ENCODE assay signal across 18 mouse cellular contexts in the genomic region with DNA sequence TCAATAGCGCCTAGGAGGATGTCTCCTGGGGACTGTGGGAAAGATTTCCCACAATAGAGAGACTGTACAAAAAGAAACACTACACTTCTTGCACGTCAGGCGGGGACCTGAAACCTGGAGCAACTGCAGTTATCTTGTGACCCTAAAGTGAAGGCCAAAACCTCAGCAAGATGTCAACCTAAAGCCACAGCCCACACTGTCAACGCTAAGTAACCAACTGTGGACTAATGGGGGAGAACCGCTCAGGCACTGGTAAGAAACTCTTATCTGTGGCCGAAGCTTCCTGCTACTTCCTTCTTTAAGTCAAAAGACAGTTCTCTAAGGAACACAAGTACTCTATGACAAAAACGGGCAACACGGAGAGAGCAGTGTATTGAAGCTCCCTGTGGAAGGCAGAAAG. TPM values are rescaled to one million over a fixed set of nuclear protein-coding genes. Genes with fewer than 3 reads are reported as not detected.
DNase-seq lines count a peak whose midpoint lies in the region; ATAC-seq and TF ChIP-seq lines count a peak whose summit lies in the region.
"Had no signal": no experiment of that assay in that cellular context is flagged by ENCODE, and none has a peak within 500 bp of the region (broad histone marks: within the 10 kb centered on the region; RNA-seq: fewer than 3 reads in every experiment).

No protein-coding gene starts in this region.

- peak overlapping the region; percentile 91 for H3K27ac ChIP-seq in heart, adult 2 months
- 0 out of 2 replicates have a peak overlapping the region, but pooled peaks have one; percentile 4 for H3K27ac ChIP-seq in kidney, embryonic 15.5 days
- peak overlapping the region; percentile 28 for H3K27ac ChIP-seq in macrophage
- no peak overlapping the region for H3K27ac ChIP-seq in midbrain, postnatal 0 days (ENCODE audit: low read depth, low read length)
- H3K27ac ChIP-seq: hindbrain, embryonic 10.5 days; midbrain, embryonic 10.5 days had no signal

- DNase-seq in heart, adult 2 months = no peak
- DNase-seq in heart, adult 9 months (ENCODE audit: low spot score in 2 of 2) = no peak
- DNase-seq in kidney, postnatal 10 days = no peak
- DNase-seq in MEL-GATA-1-ER (ENCODE audit: extremely low read depth, low read depth) = peak; percentile 89
- DNase-seq in right cerebral cortex, postnatal 10 days (ENCODE audit: low spot score in 2 of 2) = no peak
- DNase-seq in midbrain, postnatal 0 days (ENCODE audit: low spot score) = no peak
- DNase-seq: cerebellum, adult 11-12 months; kidney, adult 8-10 months; lung, adult 2 months had no signal

- TF ChIP-seq CTCF in heart, adult 2 months (IDR thresholded peaks at IDR 0.05) = no peak
- TF ChIP-seq CTCF in midbrain, postnatal 0 days (IDR thresholded peaks at IDR 0.05) = no peak

- no peak overlapping the region for H3K4me2 ChIP-seq in kidney, embryonic 15.5 days
- H3K4me2 ChIP-seq in midbrain, postnatal 0 days (ENCODE audit: low read depth, low read length, poor library complexity, severe bottlenecking) = no peak overlapping the region

- no peaks in the 10 kb centered on the region; the same call in none of the 2 replicates for H3K79me2 ChIP-seq in heart, adult 2 months (replicated peaks; ENCODE audit: control insufficient read depth, insufficient read depth, low read length)
- peaks cover 60% of the 10 kb centered on the region for H3K79me2 ChIP-seq in macrophage (ENCODE audit: inconsistent target)

- intact Hi-C loops in heart, adult 2 months (cut with DNase I) = loop anchor here (5.0 kb wide), 1 partner anchor 34 kb away; the partner anchor contains the start of gene Nudt3

- H3K4me3 ChIP-seq in heart, adult 2 months = no peak overlapping the region
- no peak overlapping the region for H3K4me3 ChIP-seq in kidney, embryonic 15.5 days (replicated peaks)
- no peak overlapping the region for H3K4me3 ChIP-seq in macrophage (ENCODE audit: inconsistent target)
- H3K4me3 ChIP-seq in midbrain, postnatal 0 days (ENCODE audit: low read depth, low read length) = no peak overlapping the region
- H3K4me3 ChIP-seq: hindbrain, embryonic 10.5 days; midbrain, embryonic 10.5 days had no signal

- no peak for TF ChIP-seq EP300 in heart, adult 2 months (IDR thresholded peaks at IDR 0.05; ENCODE audit: insufficient read depth, low read depth, low read length)

- H3K9me3 ChIP-seq in kidney, embryonic 15.5 days (replicated peaks) = no peaks in the 10 kb centered on the region
- H3K9me3 ChIP-seq in midbrain, postnatal 0 days (ENCODE audit: low read length) = no peaks in the 10 kb centered on the region
- H3K9me3 ChIP-seq: hindbrain, embryonic 10.5 days; midbrain, embryonic 10.5 days had no signal

- peaks cover 2% of the 10 kb centered on the region; the same call in 1 of the 2 replicates for H3K36me3 ChIP-seq in heart, adult 2 months (ENCODE audit: control insufficient read depth, insufficient read depth, low read length)
- H3K36me3 ChIP-seq in kidney, embryonic 15.5 days = peaks cover 57% of the 10 kb centered on the region
- no peaks in the 10 kb centered on the region for H3K36me3 ChIP-seq in macrophage (ENCODE audit: inconsistent target)
- peaks cover 20% of the 10 kb centered on the region for H3K36me3 ChIP-seq in midbrain, postnatal 0 days (ENCODE audit: insufficient read depth, low read length)

- no peak for ATAC-seq in kidney, embryonic 15.5 days (replicated peaks; ENCODE audit: low FRiP score)
- no peak for ATAC-seq in midbrain, postnatal 0 days (ENCODE audit: low FRiP score)

- TF ChIP-seq POLR2A in heart, adult 2 months (IDR thresholded peaks at IDR 0.05; ENCODE audit: insufficient read depth, low read depth, low read length) = no peak

- 37% methylated on average over 8 of the region's 8 CpGs for WGBS in heart, adult 2 months
- 78% methylated on average over 8 of the region's 8 CpGs for WGBS in kidney, embryonic 15.5 days
- 15% methylated on average over 8 of the region's 8 CpGs for whole genome bisulfite sequencing in macrophage (ENCODE audit: missing documents)
- WGBS in midbrain, postnatal 0 days = 82% methylated on average over 8 of the region's 8 CpGs

- no peak overlapping the region; the same call in 1 of the 2 replicates for H3K9ac ChIP-seq in heart, adult 2 months (ENCODE audit: low read depth, low read length)
- H3K9ac ChIP-seq in kidney, embryonic 15.5 days = no peak overlapping the region
- no peak overlapping the region for H3K9ac ChIP-seq in midbrain, postnatal 0 days (replicated peaks; ENCODE audit: low read length, poor library complexity, severe bottlenecking)

- peaks cover 24% of the 10 kb centered on the region for H3K4me1 ChIP-seq in heart, adult 2 months (ENCODE audit: control insufficient read depth, insufficient read depth, low read length)
- H3K4me1 ChIP-seq in kidney, embryonic 15.5 days = peaks cover 20% of the 10 kb centered on the region
- H3K4me1 ChIP-seq in midbrain, postnatal 0 days (ENCODE audit: insufficient read depth, low read length) = no peaks in the 10 kb centered on the region

- no peaks in the 10 kb centered on the region for H3K27me3 ChIP-seq in heart, adult 2 months (ENCODE audit: control insufficient read depth, insufficient read depth, low read length)
- H3K27me3 ChIP-seq in kidney, embryonic 15.5 days = no peaks in the 10 kb centered on the region
- H3K27me3 ChIP-seq in midbrain, postnatal 0 days (ENCODE audit: insufficient read depth, low read length) = no peaks in the 10 kb centered on the region

RNA-seq across cellular contexts. Expression of gene AI413582, which starts 22.7 kb away (rescaled TPM):
- 1 to 10 TPM; 9.1 TPM for total RNA-seq in heart, adult 2 months (2021)
- polyA plus RNA-seq in heart, adult 2 months (2012; rRNA removed) = 14.1 and 22.4 TPM in 2 replicates
- 14.1 and 17.3 TPM in 2 replicates for polyA plus RNA-seq in kidney, embryonic 15.5 days (2015; fragmentation: Nextera tagmentation; extraction: Ambion mirVana)
- 10 to 100 TPM; 10.6 to 63.5 (median 31.3) TPM for total RNA-seq in macrophage (2018; cell fraction: chromatin; rRNA removed)
- total RNA-seq in macrophage (2018; cell fraction: cytosol; rRNA removed) = 100 to 1,000 TPM in 22 of 26 experiments, 10 to 100 TPM in 4; 81.5 to 158 (median 121) TPM
- 10 to 100 TPM; 19.4 to 92.0 (median 44.1) TPM for total RNA-seq in macrophage (2018; cell fraction: nucleus; rRNA removed)
- 42.9 to 137 TPM (median 117 TPM) in 3 replicates for polyA plus RNA-seq in macrophage (2018)
- total RNA-seq in midbrain, postnatal 0 days (2014; rRNA removed) = 70.2 and 80.2 TPM in 2 replicates
- 88.8 and 113 TPM in 2 replicates for polyA plus RNA-seq in midbrain, postnatal 0 days (2015; fragmentation: Nextera tagmentation; extraction: Ambion mirVana)

RNA-seq across cellular contexts. Expression of gene Hmga1, which starts 31.9 kb away (rescaled TPM):
- 10 to 100 TPM; 47.5 to 48.2 TPM for total RNA-seq in heart, adult 2 months (2021)
- 73.8 and 78.0 TPM in 2 replicates for polyA plus RNA-seq in heart, adult 2 months (2012; rRNA removed)
- polyA plus RNA-seq in kidney, embryonic 15.5 days (2015; fragmentation: Nextera tagmentation; extraction: Ambion mirVana) = 250 and 269 TPM in 2 replicates
- total RNA-seq in macrophage (2018; cell fraction: chromatin; rRNA removed) = 100 to 1,000 TPM in 3 of 26 experiments, 10 to 100 TPM in 23; 28.3 to 118 (median 66.0) TPM
- 100 to 1,000 TPM; 322 to 681 (median 467) TPM for total RNA-seq in macrophage (2018; cell fraction: cytosol; rRNA removed)
- total RNA-seq in macrophage (2018; cell fraction: nucleus; rRNA removed) = 100 to 1,000 TPM in 24 of 26 experiments, 10 to 100 TPM in 2; 62.1 to 302 (median 193) TPM
- polyA plus RNA-seq in macrophage (2018) = 300 to 634 TPM (median 423 TPM) in 3 replicates
- total RNA-seq in midbrain, postnatal 0 days (2014; rRNA removed) = 135 and 138 TPM in 2 replicates
- polyA plus RNA-seq in midbrain, postnatal 0 days (2015; fragmentation: Nextera tagmentation; extraction: Ambion mirVana) = 144 and 154 TPM in 2 replicates

RNA-seq across cellular contexts. Expression of gene Nudt3, which starts 35.1 kb away (rescaled TPM):
- total RNA-seq in heart, adult 2 months (2021) = 100 to 1,000 TPM; 330 to 346 TPM
- polyA plus RNA-seq in heart, adult 2 months (2012; rRNA removed) = 143 and 189 TPM in 2 replicates
- polyA plus RNA-seq in kidney, embryonic 15.5 days (2015; fragmentation: Nextera tagmentation; extraction: Ambion mirVana) = 75.2 and 81.5 TPM in 2 replicates
- 100 to 1,000 TPM in 1 of 26 experiments, 10 to 100 TPM in 25; 10.9 to 103 (median 50.1) TPM for total RNA-seq in macrophage (2018; cell fraction: chromatin; rRNA removed)
- 100 to 1,000 TPM in 1 of 26 experiments, 10 to 100 TPM in 25; 50.5 to 123 (median 72.4) TPM for total RNA-seq in macrophage (2018; cell fraction: cytosol; rRNA removed)
- 10 to 100 TPM; 21.9 to 97.1 (median 54.8) TPM for total RNA-seq in macrophage (2018; cell fraction: nucleus; rRNA removed)
- polyA plus RNA-seq in macrophage (2018) = 61.7 to 90.2 TPM (median 74.2 TPM) in 3 replicates
- 280 and 286 TPM in 2 replicates for total RNA-seq in midbrain, postnatal 0 days (2014; rRNA removed)
- polyA plus RNA-seq in midbrain, postnatal 0 days (2015; fragmentation: Nextera tagmentation; extraction: Ambion mirVana) = 203 and 211 TPM in 2 replicates

RNA-seq across cellular contexts. Expression of gene RPS10-NUDT3, which starts 46.8 kb away (rescaled TPM):
- total RNA-seq in heart, adult 2 months (2021) = not detected
- polyA plus RNA-seq in heart, adult 2 months (2012; rRNA removed) = not detected in 2 replicates
- not detected in 2 replicates for polyA plus RNA-seq in kidney, embryonic 15.5 days (2015; fragmentation: Nextera tagmentation; extraction: Ambion mirVana)
- total RNA-seq in macrophage (2018; cell fraction: chromatin; rRNA removed) = not detected
- under 1 TPM in 2 of 26 experiments, not detected in 24; 0.18 TPM for total RNA-seq in macrophage (2018; cell fraction: cytosol; rRNA removed)
- not detected for total RNA-seq in macrophage (2018; cell fraction: nucleus; rRNA removed)
- polyA plus RNA-seq in macrophage (2018) = not detected in 3 replicates
- not detected in 2 replicates for total RNA-seq in midbrain, postnatal 0 days (2014; rRNA removed)
- polyA plus RNA-seq in midbrain, postnatal 0 days (2015; fragmentation: Nextera tagmentation; extraction: Ambion mirVana) = not detected in 2 replicates
- total RNA-seq: adrenal gland, postnatal 4 days; ES-E14; left cerebral cortex, postnatal 36 days had no signal
- polyA plus RNA-seq: lung, adult 2 months; midbrain, embryonic 10.5 days; neural tube, embryonic 14.5 days; stomach, embryonic 14.5 days had no signal

RNA-seq across cellular contexts. Expression of gene Rps10, which starts 48.2 kb away (rescaled TPM):
- total RNA-seq in heart, adult 2 months (2021) = 100 to 1,000 TPM; 529 to 604 TPM
- 448 and 482 TPM in 2 replicates for polyA plus RNA-seq in heart, adult 2 months (2012; rRNA removed)
- polyA plus RNA-seq in kidney, embryonic 15.5 days (2015; fragmentation: Nextera tagmentation; extraction: Ambion mirVana) = 973 and 1,016 TPM in 2 replicates
- 100 to 1,000 TPM in 2 of 26 experiments, 10 to 100 TPM in 24; 28.0 to 259 (median 59.8) TPM for total RNA-seq in macrophage (2018; cell fraction: chromatin; rRNA removed)
- total RNA-seq in macrophage (2018; cell fraction: cytosol; rRNA removed) = 1,000 to 10,000 TPM in 9 of 26 experiments, 100 to 1,000 TPM in 17; 632 to 1,265 (median 825) TPM
- total RNA-seq in macrophage (2018; cell fraction: nucleus; rRNA removed) = 100 to 1,000 TPM in 20 of 26 experiments, 10 to 100 TPM in 6; 77.4 to 202 (median 121) TPM
- 766 to 1,638 TPM (median 1,627 TPM) in 3 replicates for polyA plus RNA-seq in macrophage (2018)
- total RNA-seq in midbrain, postnatal 0 days (2014; rRNA removed) = 1,349 and 1,717 TPM in 2 replicates
- 447 and 461 TPM in 2 replicates for polyA plus RNA-seq in midbrain, postnatal 0 days (2015; fragmentation: Nextera tagmentation; extraction: Ambion mirVana)
